Mouse (Mus musculus) ovary, postnatal 14 days (tissue): ENCODE results near the gene Thra.

Experiments
- DNase-seq: peaks from one replicate; pipeline ENCODE4 v3.0.0; 2022; ENCODE audit warnings: low spot score

The Thra gene

DNA sequence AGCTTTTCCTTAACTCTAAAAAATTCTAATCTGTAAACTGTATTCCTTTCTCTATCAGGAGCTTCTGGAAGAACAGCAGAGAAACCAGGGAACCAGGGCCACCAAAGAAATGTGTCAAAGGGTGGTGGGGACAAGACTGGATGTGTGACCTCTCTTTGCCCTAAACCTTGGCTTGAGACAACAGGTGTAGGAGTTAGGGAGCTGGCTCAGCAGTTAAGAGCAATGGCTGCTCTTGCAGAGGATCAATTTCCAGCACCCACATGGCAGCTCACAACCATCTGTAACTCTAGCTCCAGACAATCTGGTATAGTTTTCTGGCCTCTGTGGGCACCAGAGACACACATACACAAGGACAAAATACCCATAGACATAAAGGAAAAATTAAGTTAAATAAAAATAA lies 37.5 kb downstream of the Thra start:
- DNase-seq: no peak

DNA sequence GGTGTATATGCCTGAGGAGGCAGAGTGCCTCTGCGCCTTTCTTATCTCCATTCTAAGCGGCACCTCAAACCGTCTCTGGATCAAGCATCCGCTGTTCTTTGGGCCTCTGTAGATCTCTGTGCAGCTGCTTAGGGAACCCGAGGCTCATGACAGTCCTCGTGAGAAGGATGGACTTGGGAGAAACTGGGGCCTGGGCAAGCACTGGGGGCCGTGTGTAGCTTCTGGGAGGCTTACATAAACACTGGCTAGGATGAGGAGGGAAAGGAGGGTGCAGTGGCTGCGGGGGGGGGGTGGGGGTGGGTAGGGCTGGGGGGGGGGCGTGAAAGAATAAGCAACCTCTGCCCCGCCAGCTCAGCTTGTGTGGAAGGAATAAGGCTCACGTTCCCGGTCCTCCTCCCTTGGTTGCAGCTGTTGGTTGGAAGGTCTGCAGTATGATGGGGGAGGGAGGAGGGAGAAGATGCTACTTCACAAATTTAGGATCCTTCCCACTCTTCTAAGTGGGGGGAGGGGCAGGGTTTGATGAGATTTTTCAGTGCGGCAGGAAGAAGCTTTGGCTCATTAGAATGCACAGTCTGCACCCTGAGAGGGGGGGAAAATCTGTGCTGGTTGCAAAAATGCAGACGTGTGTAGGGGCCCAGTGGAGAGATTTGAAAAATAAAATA lies 41.5 kb downstream of the Thra start:
- no peak for DNase-seq

DNA sequence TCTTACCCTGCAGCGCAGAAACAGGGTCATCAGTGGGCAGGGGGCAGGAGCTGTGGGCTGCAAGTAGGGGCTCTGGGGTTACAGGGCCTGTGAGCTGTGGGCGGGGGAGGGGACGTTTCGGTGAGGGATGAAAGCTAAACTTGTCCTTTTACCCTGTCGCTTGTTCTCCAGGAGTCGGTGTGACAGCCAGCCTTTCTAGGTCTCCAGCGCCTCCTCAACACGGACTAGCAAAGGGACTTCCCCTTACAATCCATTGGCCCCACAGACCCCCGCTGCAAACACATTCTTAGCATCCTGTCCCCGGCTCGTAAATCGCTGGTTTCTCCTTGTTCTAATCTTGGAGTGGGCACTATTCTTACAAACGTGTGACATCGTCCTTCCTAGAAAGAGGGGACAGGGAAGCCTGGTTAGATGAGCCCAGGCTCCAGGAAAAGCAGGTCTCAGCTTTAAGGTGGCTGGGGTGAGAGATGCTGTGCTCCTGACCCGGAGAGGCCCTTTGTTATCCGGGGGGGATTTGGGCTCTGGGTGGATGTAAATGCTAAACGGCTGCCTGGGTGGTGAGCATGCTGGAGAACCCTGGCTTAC lies 42.3 kb downstream of the Thra start:
- DNase-seq: no peak

DNA sequence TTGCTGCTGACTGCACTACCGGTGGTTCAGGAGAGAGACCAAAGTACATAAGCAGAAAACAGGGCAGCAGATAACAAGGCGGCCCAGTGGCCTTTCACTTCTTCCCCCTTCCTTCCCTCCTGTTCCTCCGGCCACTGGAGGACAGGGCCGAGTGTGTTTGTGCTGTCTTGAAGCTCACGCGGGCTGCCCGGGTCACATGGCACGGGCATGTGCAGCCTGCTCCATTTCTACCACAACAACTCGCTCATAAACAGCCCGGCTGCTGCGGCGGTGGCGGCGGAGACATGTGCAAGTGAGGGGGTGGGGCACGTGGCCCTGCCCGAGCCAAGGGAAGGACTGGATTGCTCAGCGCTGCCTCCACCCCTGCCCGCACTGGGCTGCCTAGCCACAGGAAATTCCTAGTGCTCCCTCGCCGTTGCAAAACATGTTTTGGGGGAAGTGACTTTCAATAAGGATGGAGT lies 42.8 kb downstream of the Thra start:
- peak; percentile 86 for DNase-seq

DNA sequence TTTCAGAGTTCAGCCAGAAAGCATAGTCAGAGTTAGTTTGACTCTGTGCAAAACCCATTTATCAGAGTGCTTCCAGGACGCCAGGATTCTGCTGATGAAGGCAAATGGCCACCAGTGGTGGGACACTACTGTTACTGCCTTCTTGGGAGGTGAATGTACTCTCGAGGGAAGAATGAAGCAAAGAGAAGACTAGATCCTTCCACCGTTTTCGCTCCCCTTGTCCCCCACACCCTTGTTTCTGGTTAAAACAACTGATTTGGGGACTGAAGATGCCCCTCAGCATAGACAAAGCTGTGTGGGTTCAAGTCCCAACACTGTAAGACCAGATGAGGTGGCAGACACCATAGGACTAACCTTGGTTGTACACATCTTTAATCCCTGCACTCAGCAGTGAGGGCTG lies 43.7 kb downstream of the Thra start:
- DNase-seq: no peak

DNA sequence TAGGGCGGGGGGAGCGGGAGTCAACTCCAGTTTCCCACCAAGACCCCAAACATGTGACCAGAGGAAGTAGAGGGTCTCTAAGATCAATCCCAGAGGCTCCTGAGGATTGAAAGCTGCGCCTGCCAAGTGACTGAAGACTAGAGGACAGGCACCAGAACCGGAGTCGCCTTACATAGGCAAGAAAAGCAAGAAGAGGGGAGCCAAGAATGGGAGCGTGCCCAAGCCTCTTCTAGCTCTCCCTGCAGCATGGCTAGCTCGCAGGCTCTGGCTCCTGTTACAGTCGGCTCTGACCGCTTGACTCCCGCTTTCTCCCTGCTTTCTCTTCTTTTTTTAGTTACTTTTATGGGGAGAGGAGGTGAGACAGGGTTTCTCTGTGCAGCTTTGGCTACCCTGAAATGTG lies 44.8 kb downstream of the Thra start:
- DNase-seq: no peak

DNA sequence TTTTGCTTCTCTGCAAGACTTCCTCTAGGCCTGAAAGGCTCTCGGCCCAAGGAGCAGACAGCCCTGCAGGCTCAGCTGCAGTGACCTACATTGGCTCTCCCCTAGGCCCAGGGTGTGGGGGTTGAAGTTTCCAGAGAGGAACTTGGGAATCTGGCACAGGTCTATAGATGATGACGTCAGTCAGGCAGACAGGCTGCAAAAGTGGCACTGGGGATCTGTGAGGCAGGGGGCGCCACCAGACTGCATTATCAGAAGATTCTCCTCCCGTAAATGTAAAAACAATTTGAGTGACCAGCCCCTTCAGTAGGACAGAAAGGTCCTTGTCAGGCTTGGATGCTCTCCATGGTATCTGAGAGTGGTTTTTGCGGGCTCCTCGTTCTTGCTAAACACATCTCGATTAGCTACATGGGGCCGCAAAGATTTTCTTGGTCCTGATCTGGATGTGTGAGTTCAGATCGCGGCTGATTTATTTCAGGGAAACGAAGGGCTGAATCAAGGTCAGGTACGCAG lies 45.4 kb downstream of the Thra start:
- DNase-seq: peak; percentile 62

DNA sequence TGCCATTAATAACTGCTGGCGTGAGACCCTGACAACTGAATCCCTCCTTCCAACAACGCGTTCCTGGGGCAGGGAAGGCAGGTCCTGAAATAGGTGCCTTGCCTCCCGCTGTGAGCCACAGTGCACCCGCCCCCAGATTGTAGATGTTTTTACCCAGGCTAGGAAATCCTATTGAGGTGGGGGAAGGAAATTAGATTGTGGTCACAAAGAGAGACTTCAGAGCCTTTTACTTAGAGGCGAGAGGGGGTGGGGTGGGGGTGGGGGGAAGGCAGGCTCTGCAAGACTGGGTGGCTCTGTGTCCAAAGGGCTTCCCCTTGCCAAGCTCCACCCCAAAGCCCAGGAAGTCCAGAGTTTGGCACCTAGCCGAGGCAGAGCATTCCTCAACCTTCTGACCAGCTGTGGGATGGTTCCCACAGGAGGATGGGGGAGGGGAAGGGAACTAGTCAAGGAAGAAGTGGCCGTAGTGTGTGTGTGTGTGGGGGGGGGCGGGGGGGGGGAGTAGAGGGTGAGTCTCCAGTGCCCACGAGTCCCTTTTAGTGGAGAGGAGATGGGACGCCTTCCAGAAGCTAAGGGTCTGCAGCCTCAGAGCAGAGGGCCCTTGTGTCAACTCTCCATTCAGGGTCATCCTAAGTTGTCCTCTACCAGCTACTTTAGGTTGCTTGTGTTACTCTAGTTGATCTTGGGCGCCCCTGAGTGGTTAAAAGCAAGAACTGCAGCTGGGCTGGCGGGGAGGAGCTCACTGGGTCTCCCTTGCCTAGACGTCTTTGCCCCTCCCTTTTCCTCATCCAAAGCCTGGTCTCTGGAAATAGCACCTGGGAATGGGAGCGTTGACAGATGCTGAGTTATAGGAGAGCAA lies 46.1 kb downstream of the Thra start:
- peak; percentile 98 for DNase-seq

DNA sequence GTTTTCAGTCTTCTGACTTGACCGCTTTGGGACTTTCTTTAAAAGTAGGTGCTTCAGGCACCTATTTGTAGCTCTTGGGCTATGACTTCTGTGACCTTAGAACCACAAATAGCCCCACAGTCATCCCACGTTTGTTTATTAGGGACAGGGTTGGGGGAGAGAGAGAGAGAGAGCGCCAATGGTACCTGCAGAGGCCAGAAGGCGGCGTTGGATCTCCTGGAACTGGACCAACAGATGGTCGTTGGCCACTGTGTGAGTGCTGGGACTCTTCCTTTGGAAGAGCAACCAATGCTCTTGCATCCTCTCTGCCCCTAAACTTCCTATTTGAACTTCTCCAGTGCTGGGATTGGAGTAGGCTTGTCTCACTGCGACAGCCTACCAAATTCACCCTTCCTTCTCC lies 46.8 kb downstream of the Thra start:
- no peak for DNase-seq

DNA sequence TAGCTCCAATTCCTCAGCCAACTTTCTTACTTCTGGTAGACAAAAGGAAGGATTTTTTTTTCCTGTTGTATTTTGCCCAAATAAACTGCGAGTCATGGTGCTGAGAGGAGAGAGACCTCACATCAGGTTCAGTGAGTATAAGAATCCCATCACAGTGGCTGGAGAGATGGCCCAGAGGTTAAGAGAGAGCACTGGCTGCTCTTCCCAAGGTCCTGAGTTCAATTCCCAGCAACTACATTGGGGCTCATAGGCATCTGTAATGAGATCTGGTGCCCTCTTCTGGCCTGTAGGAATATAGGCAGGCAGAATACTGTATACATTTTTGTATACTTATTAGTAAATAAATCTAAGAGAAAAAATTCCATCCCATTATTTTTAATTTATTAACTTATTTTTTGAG lies 47.3 kb downstream of the Thra start:
- no peak for DNase-seq

DNA sequence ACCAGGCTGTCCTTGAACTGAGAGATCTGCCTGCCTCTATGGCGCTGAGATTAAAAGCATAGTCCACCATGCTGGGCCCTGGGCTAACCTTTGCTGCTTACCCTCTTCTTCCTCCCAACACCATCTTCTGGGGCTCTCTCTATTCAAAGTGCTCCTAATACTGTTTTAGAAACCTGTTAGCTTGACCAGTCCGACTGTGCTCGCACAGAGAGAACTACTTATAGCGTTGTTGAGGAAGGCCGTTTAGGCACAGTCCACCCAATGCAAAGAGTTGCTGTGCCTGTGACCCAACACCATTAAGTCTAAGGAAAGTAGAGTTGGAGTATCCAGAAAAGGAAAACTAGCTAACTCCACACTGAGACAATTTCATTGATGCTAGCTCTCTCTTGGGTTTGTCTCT lies 47.7 kb downstream of the Thra start:
- no peak for DNase-seq

DNA sequence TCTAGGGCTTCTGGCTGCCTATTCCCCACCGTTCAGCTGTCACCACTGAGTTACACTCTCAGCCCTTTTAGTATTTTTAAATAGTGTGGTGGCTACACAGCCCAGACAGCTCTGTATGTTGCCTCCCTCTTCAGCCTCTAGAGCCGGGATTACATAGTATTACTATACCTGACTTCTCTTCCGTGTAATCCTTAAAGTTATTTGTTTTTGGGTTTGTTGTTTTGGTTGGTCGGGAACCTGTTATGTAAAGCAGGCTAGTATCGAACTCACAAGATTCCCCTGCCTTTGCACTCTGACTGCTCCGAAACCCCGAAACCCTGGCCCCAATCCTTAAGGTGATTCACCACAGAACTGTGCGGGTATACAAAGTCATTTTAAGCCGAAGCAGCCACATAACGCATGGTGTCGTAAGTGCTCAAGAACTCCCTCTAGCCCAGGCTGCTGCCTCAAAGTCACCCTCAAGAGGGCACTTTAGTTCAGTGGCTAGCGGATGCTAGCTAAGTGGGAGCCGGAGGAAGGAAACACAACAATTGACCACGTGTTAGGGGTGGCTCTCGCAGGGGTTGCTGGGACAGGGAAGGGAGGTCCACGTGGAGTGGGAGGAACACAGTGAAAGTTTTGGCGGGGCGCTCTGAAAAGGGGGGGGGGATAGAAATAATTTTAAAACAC lies 48.2 kb downstream of the Thra start:
- peak; percentile 77 for DNase-seq

DNA sequence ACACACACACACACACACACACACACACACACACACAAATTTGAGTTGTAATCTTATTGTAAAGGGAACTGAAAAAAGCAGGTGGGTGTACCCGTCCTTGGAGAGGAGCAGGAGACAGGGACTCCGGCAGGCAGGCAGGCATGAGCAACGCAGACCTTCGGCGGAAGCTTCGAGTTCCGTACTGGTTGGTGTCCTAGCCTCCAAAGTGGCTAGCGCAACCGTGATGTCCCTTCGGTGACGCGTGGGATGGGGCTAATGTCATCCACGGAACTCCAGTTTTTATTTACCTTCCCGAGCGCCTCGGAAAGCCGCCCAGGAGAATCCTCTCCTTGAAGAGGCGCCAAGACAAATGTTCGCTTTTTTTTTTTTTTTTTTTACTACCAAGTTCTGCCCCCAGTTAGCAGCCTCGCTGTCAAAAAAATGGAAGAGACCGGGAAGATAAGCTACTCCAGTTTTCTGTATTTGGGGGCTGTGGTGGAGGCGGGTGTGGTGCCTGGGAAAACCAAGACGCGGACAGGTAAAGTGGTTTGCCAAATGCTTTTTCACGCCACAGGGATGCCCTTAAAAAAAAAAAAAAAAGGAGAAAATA lies 48.9 kb downstream of the Thra start:
- DNase-seq: no peak

DNA sequence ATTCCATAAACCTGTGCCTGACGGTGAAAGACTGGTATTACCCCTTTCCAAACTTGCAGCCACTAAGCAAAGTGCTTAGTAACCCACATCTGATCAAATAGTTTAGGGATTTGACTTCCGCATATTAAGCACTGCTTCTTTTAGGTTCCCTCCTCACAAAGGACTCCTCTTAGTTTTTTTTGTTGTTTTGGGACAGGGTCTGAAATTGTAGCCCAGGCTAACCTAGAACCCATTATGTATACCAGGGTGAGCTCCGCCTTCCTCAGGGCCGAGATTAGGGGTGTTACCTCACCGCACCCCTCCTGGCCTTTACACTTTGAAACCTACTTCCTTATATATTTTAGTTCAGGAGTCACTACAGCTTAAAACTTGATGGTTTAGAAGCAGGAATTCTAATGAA lies 49.4 kb downstream of the Thra start:
- DNase-seq: no peak

DNA sequence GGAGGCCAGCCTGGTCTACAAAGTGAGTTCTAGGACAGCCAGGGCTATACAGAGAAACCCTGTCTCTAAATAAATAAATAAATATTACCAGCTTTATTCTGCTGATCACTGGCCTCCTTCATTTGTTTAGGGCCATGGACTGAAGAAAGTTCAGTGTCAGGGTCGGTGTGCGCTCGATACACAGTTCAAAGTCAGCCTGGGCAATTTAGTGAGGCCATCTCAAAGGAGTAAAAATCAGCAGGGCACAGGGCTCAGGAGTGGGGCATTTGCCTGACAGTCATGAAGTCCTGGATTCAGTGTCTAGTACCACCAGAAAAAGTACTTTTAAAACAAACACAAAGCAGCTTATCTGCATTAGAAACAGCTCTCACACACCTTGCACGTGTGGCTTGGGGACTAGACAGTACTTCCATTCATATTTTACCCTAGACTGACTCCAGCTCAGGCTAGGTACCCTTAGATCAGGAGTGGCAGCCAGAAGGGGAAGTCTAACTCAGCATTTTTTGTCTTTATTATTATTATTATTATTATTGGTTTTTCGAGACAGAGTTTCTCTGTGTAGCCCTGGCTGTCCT lies 50.3 kb downstream of the Thra start:
- no peak for DNase-seq

DNA sequence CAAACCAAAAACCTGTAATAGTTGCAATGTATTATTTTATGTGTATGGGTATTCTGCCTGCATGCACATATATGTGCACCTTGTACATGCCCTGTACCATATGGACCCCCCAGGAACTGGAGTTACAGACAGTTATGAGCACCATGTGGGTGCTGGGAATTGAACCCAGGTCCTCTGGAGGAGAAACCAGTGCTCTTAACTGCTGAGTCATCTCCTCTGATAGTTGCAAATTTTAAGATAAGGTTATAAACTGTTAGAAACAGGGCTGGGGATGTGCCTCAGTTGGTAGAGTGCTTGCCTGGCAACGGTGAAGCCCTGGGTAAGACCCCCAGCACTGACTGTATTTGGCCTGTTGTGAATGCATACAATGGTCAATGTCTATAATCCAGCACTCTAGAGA lies 51.0 kb downstream of the Thra start:
- DNase-seq: no peak

DNA sequence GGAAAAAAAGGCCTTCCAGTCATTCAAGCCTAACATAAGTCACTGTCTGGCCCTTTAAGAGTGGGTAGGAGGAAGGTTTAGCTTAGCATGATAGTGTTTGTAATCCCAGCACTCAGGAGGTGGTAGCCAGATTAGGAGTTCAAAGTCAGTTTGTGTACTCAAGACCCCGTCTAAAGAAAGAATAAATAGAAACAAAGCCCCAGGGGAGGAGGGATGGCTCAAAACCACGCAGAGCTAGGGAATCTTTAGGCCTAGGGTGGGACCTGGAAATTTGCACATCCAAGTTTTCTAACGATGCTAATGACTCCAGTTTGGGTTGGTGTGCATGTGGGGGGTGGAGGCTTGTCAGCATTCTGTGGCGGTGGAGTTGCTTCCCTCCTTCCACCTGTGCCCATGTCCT lies 51.6 kb downstream of the Thra start:
- DNase-seq: no peak

DNA sequence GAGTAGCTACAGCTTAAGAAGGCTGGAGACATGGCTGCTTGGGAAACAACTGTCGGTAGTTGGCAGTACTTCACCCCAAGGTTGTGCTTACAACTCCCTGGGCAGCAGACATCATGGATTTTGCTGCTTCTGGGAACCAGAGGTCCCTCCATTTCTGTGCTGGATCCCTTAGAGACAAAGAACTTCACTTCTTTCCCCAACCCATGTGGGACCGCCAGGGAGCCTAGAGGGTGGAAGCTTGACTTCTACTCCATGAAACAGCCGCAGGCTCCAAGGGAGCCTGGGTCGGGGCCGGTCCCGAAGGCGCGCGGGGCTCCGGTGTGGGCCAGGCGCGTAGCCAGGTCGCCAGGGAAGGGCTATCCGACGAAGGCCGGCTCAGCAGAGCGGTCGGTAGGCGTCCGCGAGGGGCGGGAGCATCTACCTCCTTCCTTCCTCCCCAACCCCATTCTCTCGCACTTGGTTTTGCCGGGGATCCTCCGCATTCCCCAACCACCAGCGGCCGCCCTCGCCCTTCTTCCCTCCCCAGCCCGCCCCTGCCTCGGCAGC lies 54.1 kb downstream of the Thra start:
- DNase-seq: peak; percentile 71

DNA sequence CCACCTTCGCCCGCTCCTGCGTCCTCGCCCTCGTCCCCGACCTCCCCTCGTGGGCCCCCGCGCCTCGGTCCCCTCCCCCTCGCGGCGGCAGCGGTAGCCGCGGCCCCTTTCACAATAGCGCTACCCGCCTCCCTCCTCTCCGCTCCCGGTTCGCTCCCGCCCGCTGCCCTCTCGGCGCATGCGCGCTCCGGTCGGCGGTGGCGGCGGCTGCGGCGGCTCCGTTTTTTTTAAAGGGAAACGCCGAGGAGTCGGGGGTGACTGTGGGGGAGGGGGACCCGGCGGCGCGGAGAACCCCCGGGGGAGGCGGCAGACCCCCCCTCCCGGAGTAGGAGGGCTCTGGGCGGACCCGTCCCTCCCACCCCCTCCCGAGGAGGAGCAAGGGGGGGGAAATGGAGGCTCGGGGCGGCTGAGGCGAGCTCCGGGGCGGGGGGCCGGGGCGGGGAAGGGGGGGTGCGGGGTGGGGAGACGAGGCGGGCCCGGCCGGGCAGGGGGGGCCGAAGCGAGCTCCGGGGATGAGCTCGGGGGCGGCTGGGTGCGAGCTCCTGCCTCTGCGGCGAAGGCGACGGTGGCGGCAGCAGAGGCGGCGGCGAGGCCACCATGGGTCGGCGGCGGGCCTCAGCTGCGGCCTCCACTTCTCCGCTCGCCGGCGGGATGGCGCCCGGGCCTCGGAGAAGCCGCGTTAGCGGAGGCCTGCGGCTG lies 54.7 kb downstream of the Thra start, which contains the start of gene Msl1:
TSS of gene Msl1 (plus strand) at position 502 of the 699 bp plus-strand sequence.
- peak; percentile 83 for DNase-seq

DNA sequence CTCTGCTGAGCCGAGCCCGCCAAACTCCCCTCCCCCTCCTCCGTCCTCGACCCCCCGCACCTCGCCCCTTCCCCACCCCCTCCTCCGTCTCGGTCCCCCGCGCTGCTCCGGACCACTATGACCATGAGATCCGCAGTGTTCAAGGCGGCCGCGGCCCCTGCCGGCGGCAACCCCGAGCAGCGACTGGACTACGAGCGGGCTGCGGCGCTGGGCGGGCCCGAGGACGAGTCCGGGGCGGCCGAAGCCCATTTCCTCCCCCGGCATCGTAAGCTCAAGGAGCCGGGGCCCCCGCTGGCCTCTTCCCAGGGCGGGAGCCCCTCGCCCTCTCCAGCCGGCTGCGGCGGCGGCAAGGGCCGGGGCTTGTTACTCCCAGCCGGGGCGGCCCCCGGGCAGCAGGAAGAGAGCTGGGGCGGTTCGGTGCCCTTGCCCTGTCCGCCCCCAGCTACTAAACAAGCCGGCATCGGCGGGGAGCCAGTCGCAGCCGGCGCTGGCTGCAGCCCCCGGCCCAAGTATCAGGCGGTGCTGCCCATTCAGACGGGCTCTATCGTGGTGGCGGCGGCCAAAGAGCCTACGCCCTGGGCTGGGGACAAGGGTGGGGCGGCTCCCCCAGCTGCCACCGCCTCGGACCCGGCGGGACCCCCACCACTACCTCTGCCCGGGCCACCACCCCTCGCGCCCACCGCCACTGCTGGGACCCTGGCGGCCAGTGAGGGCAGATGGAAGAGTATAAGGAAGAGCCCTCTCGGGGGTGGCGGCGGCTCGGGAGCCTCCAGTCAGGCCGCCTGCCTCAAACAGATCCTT lies 55.5 kb downstream of the Thra start:
- no peak for DNase-seq
